Mouse (Mus musculus): ENCODE results near the gene Olfr385. TPM values are rescaled to one million over a fixed set of nuclear protein-coding genes. Genes with fewer than 3 reads are reported as not detected.
"Not testable (repeated sequence)": the region's sequence is repeated elsewhere in the genome, so short reads cannot be mapped to it uniquely, and the experiment has no call there.

Olfr385 gene
- total RNA-seq (2021): not detected
- long read RNA-seq, experiment 1: 0 reads
- long read RNA-seq, experiment 2: 0 reads

DNA sequence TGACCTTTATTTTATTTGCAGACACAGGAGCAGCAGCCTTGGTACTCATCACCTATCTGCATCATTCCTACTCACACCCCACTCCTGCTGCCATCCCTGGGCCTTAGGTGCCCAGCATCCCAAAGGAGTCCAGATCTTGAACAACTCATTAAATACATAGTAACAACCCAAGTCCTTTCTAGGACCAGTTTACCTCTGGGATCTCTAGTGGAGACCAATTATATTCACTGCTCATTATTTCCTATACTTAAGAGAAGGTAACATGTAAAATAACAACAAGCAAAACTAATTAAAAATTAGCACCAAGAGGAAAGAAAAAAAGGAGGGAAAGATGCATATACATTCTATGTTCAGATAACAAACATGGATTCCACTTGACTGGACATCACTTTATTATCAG lies at the start of gene Olfr385:
Gene Olfr385 (minus strand): TSS at position 101 of the 400 bp plus-strand sequence.
- no peak for DNase-seq (ENCODE audit: low spot score in 2 of 2)
- intact Hi-C loops (cut with DNase I): no loop called here

DNA sequence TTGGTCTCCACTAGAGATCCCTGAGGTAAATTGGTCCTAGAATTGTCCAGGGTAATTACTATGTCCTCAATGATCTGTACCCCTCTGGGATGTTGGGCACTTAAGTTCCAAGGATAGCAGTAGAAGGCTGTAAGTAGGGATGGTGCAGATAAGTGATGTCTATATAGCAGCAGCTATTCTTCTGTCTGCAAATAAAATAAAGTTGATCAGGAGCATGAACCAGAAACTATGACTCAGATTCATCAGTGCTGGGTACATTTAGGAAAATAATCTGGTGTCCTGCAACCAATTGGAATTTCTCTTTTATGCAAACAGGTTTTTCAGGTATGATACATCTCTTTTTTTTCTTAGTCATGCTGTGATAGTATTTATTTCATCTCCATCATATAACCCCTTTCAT lies 5.5 kb upstream of the Olfr385 start, which contains the start of gene Olfr384:
Gene Olfr384 (plus strand): TSS at position 301 of the 400 bp plus-strand sequence.
- no peak for DNase-seq (ENCODE audit: low spot score in 2 of 2)
- intact Hi-C loops (cut with DNase I): loop anchor here (2.0 kb wide), 1 partner anchor 47 kb away; no protein-coding TSS in a partner anchor

GRCm38 (mm10) chr11:73583188-73583587 lies 9.6 kb downstream of the Olfr385 start:
- intact Hi-C loops (cut with DNase I); DNase-seq (ENCODE audit: low spot score in 2 of 2): not testable (repeated sequence)

DNA sequence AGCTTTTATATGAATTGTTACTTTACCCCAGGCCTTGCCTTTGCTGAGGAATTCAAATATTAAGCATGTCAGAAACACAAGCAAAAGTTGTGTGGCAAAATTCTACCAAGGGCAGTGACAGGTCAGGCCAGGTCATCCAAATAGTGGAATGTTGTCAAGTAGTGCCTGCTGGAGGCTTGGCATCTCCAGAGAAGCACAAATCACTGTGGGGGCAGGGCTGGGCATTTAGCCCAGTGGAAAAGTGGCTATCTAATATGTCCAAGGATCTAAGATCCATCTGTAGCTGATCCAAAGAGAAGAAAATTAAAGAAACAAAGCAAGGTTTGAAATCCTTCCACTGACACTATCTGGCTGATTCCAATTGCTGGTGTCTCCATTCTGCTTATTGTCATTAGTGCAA lies 12.9 kb downstream of the Olfr385 start:
- intact Hi-C loops (cut with DNase I): no loop called here
- no peak for DNase-seq (ENCODE audit: low spot score in 2 of 2)

Other genes with a start within 250 kb of the Olfr385 start
- not detected for gene Olfr20, start 242.2 kb downstream of the Olfr385 start, total RNA-seq (2021)
- gene Olfr376, start 221.8 kb downstream of the Olfr385 start, total RNA-seq (2021): not detected
- not detected for gene Olfr1, start 193.4 kb downstream of the Olfr385 start, total RNA-seq (2021)
- gene Olfr378, start 164.5 kb downstream of the Olfr385 start, total RNA-seq (2021): not detected
- not detected for gene Olfr380, start 135.5 kb downstream of the Olfr385 start, total RNA-seq (2021)
- gene Olfr381, start 101.4 kb downstream of the Olfr385 start, total RNA-seq (2021): not detected
- not detected for gene Olfr382, start 75.8 kb downstream of the Olfr385 start, total RNA-seq (2021)
- gene Olfr384, start 5.6 kb upstream of the Olfr385 start, total RNA-seq (2021): not detected
- not detected for gene Zfp735, start 95.8 kb upstream of the Olfr385 start, total RNA-seq (2021)
- not detected for gene Olfr389, start 187.7 kb upstream of the Olfr385 start, total RNA-seq (2021)
- gene Olfr390, start 190.0 kb upstream of the Olfr385 start, total RNA-seq (2021): not detected
- not detected for gene Olfr391-ps, start 210.0 kb upstream of the Olfr385 start, total RNA-seq (2021)
- not detected for gene Olfr392, start 224.0 kb upstream of the Olfr385 start, total RNA-seq (2021)